Mouse (Mus musculus) erythroblast, embryonic 14.5 days (primary cell): ENCODE data around the gene Synpo2. TPM values are rescaled to one million over a fixed set of nuclear protein-coding genes. Genes with fewer than 3 reads are reported as not detected.

Experiments
- H3K27me3 ChIP-seq: 2 replicates; pipeline ENCODE4 v1.6.1; 2012; ENCODE audit warnings: inconsistent platforms; ENCODE audit not compliant: control insufficient read depth
- H3K36me3 ChIP-seq: 2 replicates; pipeline ENCODE4 v1.6.1; 2012; ENCODE audit warnings: mild to moderate bottlenecking, inconsistent platforms; ENCODE audit not compliant: control insufficient read depth
- H3K4me1 ChIP-seq: 2 replicates; pipeline ENCODE4 v1.6.1; 2012; ENCODE audit warnings: inconsistent platforms; ENCODE audit not compliant: control insufficient read depth
- H3K4me3 ChIP-seq: replicated peaks from 2 replicates; pipeline ENCODE3; 2012; ENCODE audit warnings: moderate library complexity, mild to moderate bottlenecking, inconsistent platforms
- H3K9me3 ChIP-seq: 2 replicates; pipeline ENCODE4 v1.6.1; 2012; ENCODE audit warnings: low read length, inconsistent platforms, mixed read lengths; ENCODE audit not compliant: control insufficient read depth
- GATA1 ChIP-seq: IDR thresholded peaks from 2 replicates; pipeline ENCODE4 v1.6.1; 2012; ENCODE audit warnings: low read length, inconsistent platforms, mixed read lengths
- TAL1 ChIP-seq: IDR thresholded peaks from 3 replicates; pipeline ENCODE4 v1.6.1; 2012; ENCODE audit warnings: low read length, inconsistent platforms, mixed read lengths
- polyA plus RNA-seq: library from polyadenylated mRNA; stranded (reverse); fragments of >175 nt; gene quantifications from 2 replicates; pipeline ENCODE4 v1.2.3, GENCODE M21; 2012

Synpo2 gene
- polyA plus RNA-seq, 1 experiment, result not detected

GRCm38 (mm10) chr3:123116903-123117302 is 119.0 kb downstream of the Synpo2 start:
- H3K9me3 ChIP-seq, result peaks cover 6% of the 10 kb centered on the region
- H3K27me3 ChIP-seq, result no peaks in the 10 kb centered on the region; the same call in 1 of the 2 replicates
- TF ChIP-seq TAL1, result no peak
- no peak for TF ChIP-seq GATA1
- H3K4me1 ChIP-seq, result no peaks in the 10 kb centered on the region; the same call in none of the 2 replicates
- no peak overlapping the region for H3K4me3 ChIP-seq
- no peaks in the 10 kb centered on the region for H3K36me3 ChIP-seq

- H3K36me3 ChIP-seq, result no peaks in the 10 kb centered on the region
- H3K9me3 ChIP-seq, result peaks cover 6% of the 10 kb centered on the region
- no peaks in the 10 kb centered on the region; the same call in 1 of the 2 replicates for H3K27me3 ChIP-seq
- no peak for TF ChIP-seq TAL1
- no peak for TF ChIP-seq GATA1
- no peaks in the 10 kb centered on the region; the same call in none of the 2 replicates for H3K4me1 ChIP-seq
- H3K4me3 ChIP-seq, result no peak overlapping the region
Observed at GRCm38 (mm10) chr3:123115770-123116527, 120.0 kb downstream of the Synpo2 start.

- Histone ChIP-seq H3K27me3 (no peaks in the 10 kb centered on the region; the same call in 1 of the 2 replicates), H3K9me3 (peaks cover 6% of the 10 kb centered on the region), H3K36me3 (no peaks in the 10 kb centered on the region), H3K4me3 (no peak overlapping the region), H3K4me1 (no peaks in the 10 kb centered on the region; the same call in none of the 2 replicates)
- TF ChIP-seq TAL1 (no peak), GATA1 (no peak)
Observed at GRCm38 (mm10) chr3:123114001-123114635, 121.8 kb downstream of the Synpo2 start.

GRCm38 (mm10) chr3:123112781-123113180 is 123.2 kb downstream of the Synpo2 start:
- Histone ChIP-seq H3K36me3 (no peaks in the 10 kb centered on the region), H3K27me3 (no peaks in the 10 kb centered on the region; the same call in 1 of the 2 replicates), H3K9me3 (peaks cover 6% of the 10 kb centered on the region), H3K4me3 (no peak overlapping the region), H3K4me1 (no peaks in the 10 kb centered on the region; the same call in none of the 2 replicates)
- TF ChIP-seq GATA1, result no peak
- TF ChIP-seq TAL1, result no peak

- no peaks in the 10 kb centered on the region for H3K36me3 ChIP-seq
- no peaks in the 10 kb centered on the region; the same call in 1 of the 2 replicates for H3K27me3 ChIP-seq
- H3K4me3 ChIP-seq, result no peak overlapping the region
- TF ChIP-seq TAL1 (no peak), GATA1 (no peak)
- no peaks in the 10 kb centered on the region; the same call in none of the 2 replicates for H3K4me1 ChIP-seq
- H3K9me3 ChIP-seq, result peaks cover 6% of the 10 kb centered on the region
Observed at GRCm38 (mm10) chr3:123111071-123111711, 124.8 kb downstream of the Synpo2 start.

GRCm38 (mm10) chr3:123107830-123108549 is 128.0 kb downstream of the Synpo2 start:
- H3K4me1 ChIP-seq, result no peaks in the 10 kb centered on the region
- peaks cover 3% of the 10 kb centered on the region for H3K9me3 ChIP-seq
- no peak overlapping the region for H3K4me3 ChIP-seq
- TF ChIP-seq GATA1 (no peak), TAL1 (no peak)
- H3K36me3 ChIP-seq, result no peaks in the 10 kb centered on the region
- no peaks in the 10 kb centered on the region for H3K27me3 ChIP-seq

- Histone ChIP-seq H3K9me3 (no peaks in the 10 kb centered on the region), H3K4me1 (no peaks in the 10 kb centered on the region), H3K27me3 (no peaks in the 10 kb centered on the region), H3K4me3 (no peak overlapping the region), H3K36me3 (no peaks in the 10 kb centered on the region)
- no peak for TF ChIP-seq TAL1
- TF ChIP-seq GATA1, result no peak
Observed at GRCm38 (mm10) chr3:123104325-123104724, 131.6 kb downstream of the Synpo2 start.

GRCm38 (mm10) chr3:123103151-123103860 is 132.6 kb downstream of the Synpo2 start:
- no peaks in the 10 kb centered on the region for H3K4me1 ChIP-seq
- H3K4me3 ChIP-seq, result no peak overlapping the region
- TF ChIP-seq TAL1, result no peak
- no peak for TF ChIP-seq GATA1
- H3K36me3 ChIP-seq, result no peaks in the 10 kb centered on the region
- H3K27me3 ChIP-seq, result no peaks in the 10 kb centered on the region
- no peaks in the 10 kb centered on the region for H3K9me3 ChIP-seq
